Mouse (Mus musculus) stomach, embryonic 16.5 days (tissue): ENCODE measurements around the gene Bcap31. TPM values are rescaled to one million over a fixed set of nuclear protein-coding genes. Genes with fewer than 3 reads are reported as not detected.

Experiments used
- ATAC-seq: fragments of 200-750 bp; cut with Nextera tagmentation; 2 replicates; pipeline ENCODE4 v1.8.0; 2017; ENCODE audit warnings: moderate number of reproducible peaks, moderate TSS enrichment; ENCODE audit not compliant: insufficient read depth, low FRiP score
- H3K27ac ChIP-seq: fragments of 300-500 bp; sonication (generic); 2 replicates; pipeline ENCODE4 v1.5.1; 2014; ENCODE audit warnings: low read length
- H3K27me3 ChIP-seq: fragments of 300-500 bp; sonication (generic); 2 replicates; pipeline ENCODE4 v1.6.1; 2014; ENCODE audit warnings: low read length, control low read depth, mixed read lengths; ENCODE audit not compliant: control insufficient read depth, insufficient read depth
- H3K36me3 ChIP-seq: fragments of 300-500 bp; sonication (generic); 2 replicates; pipeline ENCODE4 v1.6.1; 2014; ENCODE audit warnings: low read length; ENCODE audit not compliant: control insufficient read depth, insufficient read depth
- H3K4me1 ChIP-seq: fragments of 300-500 bp; sonication (generic); 2 replicates; pipeline ENCODE4 v1.6.1; 2014; ENCODE audit warnings: low read length, control low read depth, mixed read lengths; ENCODE audit not compliant: control insufficient read depth, insufficient read depth
- H3K4me2 ChIP-seq: fragments of 300-500 bp; sonication (generic); 2 replicates; pipeline ENCODE4 v1.6.1; 2014; ENCODE audit warnings: low read depth, low read length, mixed read lengths
- H3K4me3 ChIP-seq: fragments of 300-500 bp; sonication (generic); replicated peaks from 2 replicates; pipeline ENCODE4 v1.5.1; 2014; ENCODE audit warnings: mild to moderate bottlenecking, low read length
- H3K9ac ChIP-seq: fragments of 300-500 bp; sonication (generic); 2 replicates; pipeline ENCODE4 v1.6.1; 2014; ENCODE audit warnings: low read length
- H3K9me3 ChIP-seq: fragments of 300-500 bp; sonication (generic); replicated peaks from 2 replicates; pipeline ENCODE4 v1.6.1; 2016; ENCODE audit warnings: low read length, control low read depth; ENCODE audit not compliant: control insufficient read depth
- WGBS: fragments of 180-500 bp; shearing (Covaris S2); extraction: QIAGEN DNeasy Blood & Tissue Kit; methylation state at CpG from one replicate; pipeline ENCODE4 v1.1.7; 2014; 5-methylcytosine and 5-hydroxymethylcytosine counted together
- polyA plus RNA-seq: library from polyadenylated mRNA; unstranded; fragments of >200 nt; fragmentation: Nextera tagmentation; extraction: Ambion mirVana; gene quantifications from 2 replicates; pipeline ENCODE4 v1.2.1, GENCODE M21; 2015

Gene Bcap31
- polyA plus RNA-seq, 1 experiment from 2014 or later, result 290 TPM

- Histone ChIP-seq H3K4me3 (no peak overlapping the region), H3K9me3 (no peaks in the 10 kb centered on the region), H3K4me2 (no peak overlapping the region), H3K9ac (no peak overlapping the region), H3K36me3 (no peaks in the 10 kb centered on the region), H3K27ac (no peak overlapping the region), H3K27me3 (no peaks in the 10 kb centered on the region), H3K4me1 (no peaks in the 10 kb centered on the region)
- 10% methylated on average over 6 of the region's 6 CpGs for WGBS
- peak; percentile 52; the same call in 1 of the 2 replicates for ATAC-seq
These were observed 61.8 kb downstream of the Bcap31 start for GRCm38 (mm10) chrX:73654177-73654576.

- no peak overlapping the region for H3K9ac ChIP-seq
- no peaks in the 10 kb centered on the region for H3K9me3 ChIP-seq
- H3K27ac ChIP-seq, result no peak overlapping the region
- H3K4me2 ChIP-seq, result no peak overlapping the region
- ATAC-seq, result no peak
- H3K27me3 ChIP-seq, result no peaks in the 10 kb centered on the region
- no peaks in the 10 kb centered on the region for H3K4me1 ChIP-seq
- no peaks in the 10 kb centered on the region for H3K36me3 ChIP-seq
- H3K4me3 ChIP-seq, result no peak overlapping the region
- 83% methylated on average over 6 of the region's 6 CpGs for WGBS
These were observed 62.6 kb downstream of the Bcap31 start for GRCm38 (mm10) chrX:73653392-73653791.

GRCm38 (mm10) chrX:73650869-73651268 is 65.1 kb downstream of the Bcap31 start:
- no peaks in the 10 kb centered on the region for H3K9me3 ChIP-seq
- H3K27ac ChIP-seq, result no peak overlapping the region
- no peak overlapping the region for H3K4me2 ChIP-seq
- WGBS, result 46% methylated on average over 3 of the region's 3 CpGs
- H3K27me3 ChIP-seq, result no peaks in the 10 kb centered on the region
- no peak overlapping the region for H3K9ac ChIP-seq
- H3K4me1 ChIP-seq, result no peaks in the 10 kb centered on the region
- ATAC-seq, result no peak
- no peak overlapping the region for H3K4me3 ChIP-seq
- no peaks in the 10 kb centered on the region for H3K36me3 ChIP-seq

GRCm38 (mm10) chrX:73645121-73645520 is 70.9 kb downstream of the Bcap31 start:
- Histone ChIP-seq H3K4me2 (no peak overlapping the region), H3K4me1 (no peaks in the 10 kb centered on the region), H3K9ac (no peak overlapping the region), H3K4me3 (no peak overlapping the region), H3K36me3 (no peaks in the 10 kb centered on the region), H3K27ac (no peak overlapping the region), H3K9me3 (no peaks in the 10 kb centered on the region), H3K27me3 (peaks cover 5% of the 10 kb centered on the region; the same call in 1 of the 2 replicates)
- ATAC-seq, result no peak
- WGBS, result 37% methylated on average over 4 of the region's 4 CpGs

GRCm38 (mm10) chrX:73639901-73640469 is 76.0 kb downstream of the Bcap31 start:
- H3K9ac ChIP-seq, result peak overlapping the region; percentile 60

GRCm38 (mm10) chrX:73639255-73639675 is 76.7 kb downstream of the Bcap31 start, which contains the start of gene Dusp9:
Gene Dusp9 (plus strand): TSS chrX:73639419.
- H3K27me3 ChIP-seq, result peaks cover 30% of the 10 kb centered on the region
- no peak within 1 kb of the TSS for H3K27ac ChIP-seq
- no peaks in the 10 kb centered on the region for H3K36me3 ChIP-seq
- H3K4me1 ChIP-seq, result 0 out of 2 replicates have a peak, but pooled peaks cover 4% of the 10 kb centered on the region
- peak within 1 kb of the TSS; percentile 60 for H3K9ac ChIP-seq
- peak; percentile 83 for ATAC-seq
- 16% methylated on average over 27 of the region's 28 CpGs for WGBS
- H3K9me3 ChIP-seq, result no peaks in the 10 kb centered on the region
- H3K4me3 ChIP-seq, result peak within 1 kb of the TSS; percentile 45
- peak within 1 kb of the TSS; percentile 63 for H3K4me2 ChIP-seq

More at GRCm38 (mm10) chrX:73639901-73640469, 76.0 kb downstream of the Bcap31 start:
- H3K27ac ChIP-seq, result no peak overlapping the region
- no peaks in the 10 kb centered on the region for H3K9me3 ChIP-seq
- no peaks in the 10 kb centered on the region for H3K36me3 ChIP-seq
- peak overlapping the region; percentile 63 for H3K4me2 ChIP-seq
- H3K4me3 ChIP-seq, result peak overlapping the region; percentile 45
- H3K4me1 ChIP-seq, result 0 out of 2 replicates have a peak, but pooled peaks cover 4% of the 10 kb centered on the region
- H3K27me3 ChIP-seq, result peaks cover 29% of the 10 kb centered on the region
- no peak for ATAC-seq
- WGBS, result 15% methylated on average over 39 of the region's 41 CpGs

- peaks cover 35% of the 10 kb centered on the region for H3K27me3 ChIP-seq
- no peaks in the 10 kb centered on the region for H3K9me3 ChIP-seq
- WGBS, result 12% methylated on average over 19 of the region's 19 CpGs
- ATAC-seq, result no peak
- H3K4me3 ChIP-seq, result peak overlapping the region; percentile 31
- H3K4me1 ChIP-seq, result 0 out of 2 replicates have a peak, but pooled peaks cover 4% of the 10 kb centered on the region
- H3K9ac ChIP-seq, result peak overlapping the region; percentile 35; the same call in 1 of the 2 replicates
- H3K4me2 ChIP-seq, result peak overlapping the region; percentile 53
- H3K27ac ChIP-seq, result no peak overlapping the region
- H3K36me3 ChIP-seq, result no peaks in the 10 kb centered on the region
These were observed 78.6 kb downstream of the Bcap31 start for GRCm38 (mm10) chrX:73637415-73637814.

Other genes starting within 250 kb of the Bcap31 start
- 87.2 and 114 TPM in 2 replicates for gene Bgn, start 232.6 kb downstream of the Bcap31 start, polyA plus RNA-seq
- gene Atp2b3, start 213.1 kb downstream of the Bcap31 start, polyA plus RNA-seq, result 0.26 and 0.59 TPM in 2 replicates
- gene Dusp9, start 76.8 kb downstream of the Bcap31 start, polyA plus RNA-seq, result 8.2 and 9.0 TPM in 2 replicates
- gene Pnck, start 56.1 kb downstream of the Bcap31 start, polyA plus RNA-seq, result 22.4 and 24.4 TPM in 2 replicates
- gene Slc6a8, start 43.0 kb downstream of the Bcap31 start, polyA plus RNA-seq, result 6.7 and 7.1 TPM in 2 replicates
- 20.3 and 20.8 TPM in 2 replicates for gene Abcd1, start 422 bp upstream of the Bcap31 start, polyA plus RNA-seq
- 0.77 and 1.1 TPM in 2 replicates for gene Plxnb3, start 40.9 kb upstream of the Bcap31 start, polyA plus RNA-seq
- gene Srpk3, start 58.2 kb upstream of the Bcap31 start, polyA plus RNA-seq, result 4.8 and 15.1 TPM in 2 replicates
- 197 and 209 TPM in 2 replicates for gene Idh3g, start 70.7 kb upstream of the Bcap31 start, polyA plus RNA-seq
- gene Ssr4, start 70.9 kb upstream of the Bcap31 start, polyA plus RNA-seq, result 248 and 275 TPM in 2 replicates
- 0.69 and 0.96 TPM in 2 replicates for gene Pdzd4, start 108.8 kb upstream of the Bcap31 start, polyA plus RNA-seq
- 0.32 and 0.42 TPM in 2 replicates for gene Avpr2, start 175.9 kb upstream of the Bcap31 start, polyA plus RNA-seq
- gene L1cam, start 179.9 kb upstream of the Bcap31 start, polyA plus RNA-seq, result 9.8 and 12.9 TPM in 2 replicates
- gene Arhgap4, start 205.7 kb upstream of the Bcap31 start, polyA plus RNA-seq, result 4.7 and 5.7 TPM in 2 replicates
- gene Naa10, start 205.8 kb upstream of the Bcap31 start, polyA plus RNA-seq, result 126 and 134 TPM in 2 replicates
- 63.3 and 65.5 TPM in 2 replicates for gene Renbp, start 214.7 kb upstream of the Bcap31 start, polyA plus RNA-seq